Mouse (Mus musculus): ENCODE measurements around the gene Tut1. TPM values are rescaled to one million over a fixed set of nuclear protein-coding genes. Genes with fewer than 3 reads are reported as not detected.
"Not testable (repeated sequence)": the region's sequence is repeated elsewhere in the genome, so short reads cannot be mapped to it uniquely, and the experiment has no call there.

Gene Tut1
- total RNA-seq, 2 experiments from 2014 or later = 20.7 to 24.4 TPM

DNA sequence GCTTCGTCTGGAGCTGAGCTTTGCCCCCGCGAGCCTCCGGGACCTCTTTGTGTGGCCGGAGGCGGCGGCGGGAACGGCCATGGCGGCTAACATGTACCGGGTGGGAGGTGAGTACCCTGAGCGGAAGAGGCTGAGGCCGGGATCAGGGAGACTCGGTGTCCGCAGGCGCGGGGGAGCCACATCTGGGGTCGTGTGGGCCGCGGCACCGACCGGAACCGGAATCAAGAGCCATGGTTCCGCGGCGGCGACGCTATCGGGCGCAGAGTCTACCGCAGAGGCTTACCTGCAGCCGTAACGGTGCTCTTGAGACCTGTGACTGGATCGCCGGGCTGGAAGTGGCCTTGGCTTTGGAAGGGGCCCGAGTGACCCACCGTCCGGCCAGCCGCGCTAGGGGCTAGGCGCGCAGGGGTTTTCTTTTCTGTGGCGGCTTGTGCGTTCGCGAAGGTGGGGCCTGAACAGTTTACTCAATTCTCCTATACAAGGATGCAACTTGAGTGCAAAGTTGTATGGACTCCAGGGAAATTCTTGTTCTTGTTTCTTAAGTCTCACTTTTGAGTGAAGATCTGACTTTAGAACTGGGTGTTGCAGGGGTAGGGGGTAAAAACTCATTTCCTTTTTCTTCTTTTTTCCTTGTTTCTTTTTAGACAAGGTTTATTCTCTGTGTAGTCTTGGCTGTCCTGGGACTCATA is 11.2 kb upstream of the Tut1 start:
- DNase-seq = peak; percentile 59 to 77

DNA sequence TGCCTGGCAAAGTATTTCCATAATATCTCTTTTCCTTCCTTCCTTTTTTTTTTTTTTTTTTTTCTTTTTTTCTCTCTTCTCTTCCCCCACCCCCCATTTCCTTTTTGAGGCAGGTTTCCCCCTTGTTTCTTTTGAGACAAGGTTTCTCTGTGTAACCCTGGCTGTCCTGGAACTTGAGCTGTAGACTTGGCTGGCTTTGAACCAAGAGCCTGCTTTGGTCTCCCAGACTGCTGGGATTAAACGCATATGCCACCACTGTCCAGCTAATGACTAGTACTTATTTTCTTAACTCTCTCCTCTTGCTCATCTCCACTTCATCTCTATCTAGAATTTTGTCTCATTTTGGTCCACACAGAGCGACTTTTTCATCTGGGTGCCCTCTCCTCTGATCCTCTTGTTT is 10.6 kb upstream of the Tut1 start:
- DNase-seq = no peak

DNA sequence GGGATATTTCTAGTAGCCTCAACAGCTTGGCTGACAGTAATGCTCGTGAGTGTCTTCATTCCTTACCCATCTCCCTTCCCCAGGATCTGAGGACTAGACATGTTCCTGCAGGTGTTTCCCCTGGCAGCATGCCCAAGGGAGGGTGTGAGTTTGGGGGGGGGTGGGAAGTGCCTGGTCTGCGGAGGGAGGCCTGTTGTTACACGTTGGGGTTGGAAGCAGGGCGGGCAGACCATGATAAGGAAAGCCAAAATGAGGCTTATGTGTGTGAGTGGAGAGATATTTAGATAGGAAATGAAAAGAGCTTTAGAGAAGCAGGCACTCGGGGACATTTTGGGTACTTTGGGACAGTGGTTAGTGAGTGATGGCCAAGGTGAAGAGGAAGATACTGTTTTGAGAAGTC is 9.6 kb upstream of the Tut1 start:
- DNase-seq = no peak

GRCm38 (mm10) chr19:8944750-8945149 is 8.9 kb upstream of the Tut1 start:
- DNase-seq = peak; percentile 81 to 88

DNA sequence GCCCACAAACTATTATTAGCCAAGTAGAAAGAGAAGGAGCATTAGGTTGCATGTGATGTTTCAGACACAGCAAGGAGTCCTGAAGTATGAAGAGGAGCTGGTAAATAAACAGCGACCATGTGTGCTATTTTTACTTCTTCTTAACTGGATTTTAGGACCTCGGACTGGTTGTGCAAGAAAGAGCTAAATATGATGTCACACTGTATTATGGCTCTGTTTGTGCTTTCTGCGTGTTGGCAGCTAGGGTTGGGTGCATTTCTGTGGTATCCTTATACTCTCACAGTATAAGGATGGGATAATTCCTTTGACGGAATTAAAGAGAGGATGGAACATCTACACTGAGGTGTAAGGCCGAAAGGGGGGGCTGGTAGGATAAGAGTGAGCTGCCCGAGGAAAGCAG is 8.4 kb upstream of the Tut1 start:
- DNase-seq = no peak

- DNase-seq = no peak
Measured at GRCm38 (mm10) chr19:8946929-8947328, 6.7 kb upstream of the Tut1 start.

GRCm38 (mm10) chr19:8950190-8950589 is 3.5 kb upstream of the Tut1 start:
- DNase-seq = no peak

DNA sequence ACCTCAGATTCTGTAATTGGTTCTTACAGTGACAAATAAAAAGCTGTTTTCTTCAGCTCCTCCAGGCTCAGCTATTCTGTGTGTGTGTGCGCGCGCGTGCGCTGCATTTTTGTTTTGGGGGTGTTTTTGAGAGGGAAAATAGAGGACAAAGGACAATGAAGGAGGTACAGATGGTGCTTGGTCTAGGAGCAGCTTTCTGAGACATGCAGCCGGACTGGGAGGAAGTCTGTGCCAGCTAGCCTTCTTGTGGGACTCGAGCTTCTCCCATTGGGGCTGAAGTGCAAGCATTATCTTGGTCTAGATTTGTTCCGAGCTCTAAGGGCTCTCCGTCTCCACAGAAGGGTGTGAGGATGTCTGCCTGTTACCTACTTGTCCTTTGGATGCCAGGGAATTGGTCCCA is 1.4 kb upstream of the Tut1 start:
- DNase-seq = no peak

- DNase-seq = no peak
Measured at GRCm38 (mm10) chr19:8954171-8954570, 524 bp downstream of the Tut1 start.

DNA sequence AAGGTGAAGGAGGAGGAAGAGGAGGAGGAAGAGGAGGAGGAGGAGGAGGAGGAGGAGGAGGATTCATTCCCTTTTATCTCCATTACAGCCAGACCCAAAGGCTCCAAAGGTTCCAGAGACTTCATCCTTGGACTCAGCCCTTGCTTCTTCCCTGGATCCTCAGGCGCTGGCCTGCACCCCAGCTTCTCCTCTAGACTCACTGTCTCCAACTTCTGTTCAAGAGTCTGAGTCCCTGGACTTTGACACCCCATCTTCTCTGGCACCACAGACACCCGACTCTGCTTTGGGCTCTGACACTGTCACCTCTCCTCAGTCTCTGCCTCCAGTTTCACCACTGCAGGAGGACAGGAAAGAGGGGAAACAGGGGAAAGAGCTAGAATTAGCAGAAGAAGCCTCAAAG is 8.6 kb downstream of the Tut1 start:
- DNase-seq = no peak

DNA sequence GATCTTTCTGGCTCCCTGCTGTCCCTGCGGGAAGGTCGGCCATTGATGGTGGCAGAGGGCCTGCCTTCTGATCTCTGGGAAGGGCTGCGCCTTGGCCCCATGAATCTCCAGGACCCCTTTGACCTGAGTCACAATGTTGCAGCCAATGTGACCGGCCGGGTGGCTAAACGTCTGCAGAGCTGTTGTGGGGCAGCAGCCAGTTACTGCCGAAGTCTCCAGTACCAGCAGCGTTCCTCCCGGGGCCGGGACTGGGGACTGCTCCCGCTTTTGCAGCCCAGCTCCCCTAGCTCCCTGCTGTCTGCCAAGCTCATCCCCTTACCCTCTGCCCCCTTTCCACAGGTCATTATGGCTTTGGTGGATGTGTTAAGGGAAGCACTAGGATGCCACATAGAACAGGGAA is 11.4 kb downstream of the Tut1 start:
- no peak for DNase-seq

- no peak for DNase-seq
Measured at GRCm38 (mm10) chr19:8965771-8966170, 12.1 kb downstream of the Tut1 start.

GRCm38 (mm10) chr19:8966198-8966589 is 12.5 kb downstream of the Tut1 start:
- DNase-seq = no peak

DNA sequence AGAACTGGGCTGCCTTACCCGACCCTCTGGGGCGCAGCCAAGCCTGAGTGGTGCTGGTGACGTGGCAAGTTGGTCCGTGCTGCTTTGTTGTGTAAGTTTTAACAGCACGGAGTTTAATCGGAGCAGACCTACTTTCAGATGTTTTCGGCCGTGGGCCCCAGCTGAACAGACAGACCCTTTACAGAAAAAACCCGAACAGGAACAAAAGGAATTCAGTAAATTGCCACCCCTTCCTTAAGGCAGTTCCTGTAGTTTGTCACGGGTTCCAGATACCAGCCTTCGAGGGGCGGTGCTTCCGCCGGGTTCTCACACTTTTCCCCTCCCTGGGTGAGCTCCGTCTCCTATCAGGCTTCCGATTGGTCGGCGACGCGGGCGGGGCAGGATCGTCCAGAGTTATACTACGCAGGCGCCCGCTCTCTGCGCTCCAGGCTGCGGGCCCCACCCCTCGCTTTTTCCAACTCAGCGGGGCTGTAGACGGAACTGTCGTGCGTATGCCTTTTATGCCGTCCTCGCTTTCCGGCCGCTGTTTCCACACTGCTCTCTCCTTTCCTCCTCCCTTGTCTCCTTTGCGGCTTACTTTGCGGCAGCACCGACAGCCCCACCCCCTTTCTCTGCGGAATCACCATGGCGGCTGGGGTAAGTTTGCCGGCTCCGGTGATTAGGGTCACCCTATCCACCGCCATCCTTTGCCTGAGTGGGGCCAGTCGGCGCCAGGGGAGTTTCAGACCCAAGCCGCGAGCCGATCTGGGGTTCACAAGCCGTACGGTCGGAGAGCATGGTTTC is 13.1 kb downstream of the Tut1 start, which contains the start of gene Eef1g:
Gene Eef1g (plus strand): TSS at position 452 of the 783 bp plus-strand sequence.
- DNase-seq = peak; percentile 99

GRCm38 (mm10) chr19:8967373-8967743 is 13.7 kb downstream of the Tut1 start:
- DNase-seq = no peak

- no peak for DNase-seq
Measured at GRCm38 (mm10) chr19:8967893-8968292, 14.2 kb downstream of the Tut1 start.

DNA sequence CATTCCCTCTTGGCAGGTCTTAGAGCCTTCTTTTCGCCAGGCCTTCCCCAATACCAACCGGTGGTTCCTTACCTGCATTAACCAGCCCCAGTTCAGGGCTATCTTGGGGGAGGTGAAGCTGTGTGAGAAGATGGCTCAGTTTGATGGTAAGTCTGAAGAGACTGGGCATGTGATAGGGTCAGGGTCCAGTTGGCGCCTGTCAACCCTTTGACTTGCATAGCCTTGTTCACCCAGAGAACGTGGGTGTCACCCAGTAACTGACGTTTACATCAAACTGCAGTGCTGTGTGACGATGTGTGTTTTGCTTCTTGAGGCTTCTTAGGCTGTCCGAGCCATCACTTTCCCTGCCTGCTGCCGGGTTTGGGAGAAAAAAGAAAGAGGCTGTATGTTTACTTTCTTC is 18.8 kb downstream of the Tut1 start:
- not testable (repeated sequence) for DNase-seq

- no peak for DNase-seq
Measured at GRCm38 (mm10) chr19:8974638-8975037, 21.0 kb downstream of the Tut1 start.

- DNase-seq = peak; percentile 54 to 60
Measured at GRCm38 (mm10) chr19:8975491-8975890, 21.8 kb downstream of the Tut1 start.

- peak in 1 of 2 experiments; percentile 72 for DNase-seq
Measured at GRCm38 (mm10) chr19:8976535-8976934, 22.9 kb downstream of the Tut1 start.

GRCm38 (mm10) chr19:8980771-8981170 is 27.1 kb downstream of the Tut1 start:
- DNase-seq = peak in 1 of 2 experiments; percentile 55

DNA sequence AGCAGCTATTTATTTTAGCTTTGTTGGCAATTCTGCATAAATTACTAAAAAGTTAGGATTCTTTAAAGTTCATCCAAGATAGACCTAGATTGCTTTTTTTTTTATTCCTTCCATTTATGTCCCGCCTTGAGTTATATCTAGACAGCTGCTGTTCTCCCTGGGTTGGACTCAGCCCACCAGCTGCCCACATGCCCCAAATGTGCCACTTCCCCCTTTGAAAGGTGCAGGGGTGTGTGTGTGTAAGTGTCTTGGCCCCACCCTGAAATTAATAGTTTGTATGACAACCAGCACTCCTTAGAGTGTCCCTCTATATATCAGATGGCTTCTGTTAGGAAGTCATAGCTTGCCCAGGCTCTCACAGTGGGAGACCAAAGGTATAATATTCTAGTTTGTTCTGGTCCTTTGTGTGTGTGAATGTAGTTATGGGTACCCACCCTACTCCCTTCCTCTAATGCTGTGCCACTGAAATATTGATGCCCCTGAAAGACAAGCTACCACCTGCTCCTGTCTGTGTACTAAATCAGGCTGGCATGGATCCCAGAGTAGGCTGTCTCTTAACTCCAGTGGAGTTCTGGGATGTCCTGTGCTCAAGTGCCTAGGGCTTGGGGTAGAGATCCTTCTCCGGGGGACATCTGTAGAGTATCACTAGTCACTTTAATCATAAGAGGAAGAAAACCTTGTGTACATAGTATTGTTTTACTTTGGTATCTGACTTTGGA is 28.0 kb downstream of the Tut1 start:
- peak in 1 of 2 experiments; percentile 34 for DNase-seq

Measured in adrenal gland, postnatal 36 days (tissue).